Mouse (Mus musculus) layer of hippocampus, adult 18-20 months (tissue): ENCODE measurements at regions not wholly inside any gene's neighbourhood (a gene's known extent, or its start where the extent isn't known, plus 50 kb on each side); places are given as distances from the start of the nearest gene placed in this dataset.
"Not testable (repeated sequence)": the region's sequence is repeated elsewhere in the genome, so short reads cannot be mapped to it uniquely, and the experiment has no call there.

ENCODE experiments used
- DNase-seq, 2 experiments: peaks; one replicate each; pipeline ENCODE4 v3.0.0; 2022; ENCODE audit warnings: low spot score in 2 of 2

GRCm38 (mm10) chr8:109311484-109312210, 182.2 kb upstream of the Pmfbp1 start:
- no peak for DNase-seq

GRCm38 (mm10) chr8:109312731-109313130, 181.1 kb upstream of the Pmfbp1 start:
- DNase-seq: no peak

GRCm38 (mm10) chr8:109320955-109321354, 172.9 kb upstream of the Pmfbp1 start:
- no peak for DNase-seq

GRCm38 (mm10) chr8:109323351-109323750, 170.5 kb upstream of the Pmfbp1 start:
- no peak for DNase-seq

- DNase-seq: no peak
Observed at GRCm38 (mm10) chr8:109324241-109324640, 169.6 kb upstream of the Pmfbp1 start.

- no peak for DNase-seq
Observed at GRCm38 (mm10) chr8:109336203-109336602, 157.6 kb upstream of the Pmfbp1 start.

GRCm38 (mm10) chr8:109338220-109338835, 155.5 kb upstream of the Pmfbp1 start:
- no peak for DNase-seq

GRCm38 (mm10) chr8:109340647-109341046, 153.2 kb upstream of the Pmfbp1 start:
- DNase-seq: not testable (repeated sequence)

GRCm38 (mm10) chr8:109355168-109355567, 138.7 kb upstream of the Pmfbp1 start:
- DNase-seq: no peak

- no peak for DNase-seq
Observed at GRCm38 (mm10) chr8:109359396-109360051, 134.3 kb upstream of the Pmfbp1 start.

- peak in 1 of 2 experiments; percentile 32 for DNase-seq
Observed at GRCm38 (mm10) chr8:109360081-109360715, 133.6 kb upstream of the Pmfbp1 start.

GRCm38 (mm10) chr8:109360904-109361303, 132.9 kb upstream of the Pmfbp1 start:
- DNase-seq: peak in 1 of 2 experiments; percentile 50

GRCm38 (mm10) chr8:109361575-109362361, 132.1 kb upstream of the Pmfbp1 start:
- no peak for DNase-seq

- no peak for DNase-seq
Observed at GRCm38 (mm10) chr8:109363185-109363845, 130.5 kb upstream of the Pmfbp1 start.

- no peak for DNase-seq
Observed at GRCm38 (mm10) chr8:109373977-109374376, 119.8 kb upstream of the Pmfbp1 start.

GRCm38 (mm10) chr8:109384881-109385280, 108.9 kb upstream of the Pmfbp1 start:
- DNase-seq: no peak

- DNase-seq: no peak
Observed at GRCm38 (mm10) chr8:109395133-109395855, 98.5 kb upstream of the Pmfbp1 start.

- no peak for DNase-seq
Observed at GRCm38 (mm10) chr8:109399616-109400015, 94.2 kb upstream of the Pmfbp1 start.

GRCm38 (mm10) chr8:109400192-109400591, 93.6 kb upstream of the Pmfbp1 start:
- no peak for DNase-seq

GRCm38 (mm10) chr8:109407913-109408312, 85.9 kb upstream of the Pmfbp1 start:
- DNase-seq: no peak
